Mouse (Mus musculus) C2C12 (cell line): ENCODE data around the gene Kitl. TPM values are rescaled to one million over a fixed set of nuclear protein-coding genes. Genes with fewer than 3 reads are reported as not detected.
A peak's percentile ranks its signal among the peaks of the same experiment; 100 is the strongest.

Experiments used
- H3K27me3 ChIP-seq: one replicate; pipeline ENCODE4 v1.6.1; 2011; ENCODE audit not compliant: control insufficient read depth, insufficient read depth, insufficient read length
- H3K36me3 ChIP-seq: one replicate; pipeline ENCODE4 v1.6.1; 2011; ENCODE audit not compliant: control insufficient read depth, insufficient read depth
- H3K4me3 ChIP-seq: one replicate; pipeline ENCODE4 v1.5.1; 2011; ENCODE audit warnings: mild to moderate bottlenecking, control low read depth; ENCODE audit not compliant: poor library complexity, insufficient read depth, severe bottlenecking
- H3K79me2 ChIP-seq: one replicate; pipeline ENCODE4 v1.6.1; 2011; ENCODE audit not compliant: control insufficient read depth, insufficient read depth
- H3K79me3 ChIP-seq: one replicate; pipeline ENCODE4 v1.6.1; 2011; ENCODE audit warnings: low read depth, control low read depth
- H3ac ChIP-seq: one replicate; pipeline ENCODE3; 2011; ENCODE audit warnings: low read depth; ENCODE audit not compliant: control insufficient read depth, insufficient read length
- CEBPB ChIP-seq: IDR thresholded peaks from one replicate; pipeline ENCODE4 v1.6.1; 2011; ENCODE audit warnings: low read depth, mild to moderate bottlenecking, control low read depth, moderate library complexity
- CTCF ChIP-seq: IDR thresholded peaks from one replicate; pipeline ENCODE4 v1.5.1; 2011; ENCODE audit not compliant: control insufficient read depth, insufficient read depth, insufficient read length
- FOSL1 ChIP-seq: IDR thresholded peaks from one replicate; pipeline ENCODE4 v1.8.0; 2011; ENCODE audit warnings: mild to moderate bottlenecking, low read length; ENCODE audit not compliant: poor library complexity, insufficient read depth, severe bottlenecking
- MAX ChIP-seq: IDR thresholded peaks from one replicate; pipeline ENCODE4 v1.6.1; 2011; ENCODE audit warnings: mild to moderate bottlenecking, control low read depth
- MYOD1 ChIP-seq: IDR thresholded peaks from one replicate; pipeline ENCODE4 v1.6.1; 2011; ENCODE audit warnings: low read depth; ENCODE audit not compliant: control insufficient read depth, insufficient read length
- MYOG ChIP-seq: IDR thresholded peaks from one replicate; pipeline ENCODE4 v1.6.1; 2011; ENCODE audit not compliant: control insufficient read depth, insufficient read length; ENCODE audit errors: extremely low read depth
- USF1 ChIP-seq: IDR thresholded peaks from one replicate; pipeline ENCODE4 v1.6.1; 2011; ENCODE audit warnings: low read depth, mild to moderate bottlenecking, control low read depth, moderate library complexity
- long read RNA-seq, 2 experiments: library from polyadenylated mRNA; unstranded; transcript quantifications; one replicate each; pipeline ENCODE4 v2.0.0; 2019 to 2020
- polyA plus RNA-seq: library from polyadenylated mRNA; unstranded; fragments of >200 nt; fragmentation: generic; extraction: Trizol; gene quantifications from one replicate; pipeline ENCODE4 v1.2.1, GENCODE M21; 2012; ENCODE audit warnings: missing spikeins

The Kitl gene
- polyA plus RNA-seq: 6.8 TPM
- long read RNA-seq, experiment 1, full-length matches to known transcripts: 6 of 7 reads
- long read RNA-seq, experiment 1, partial matches to known transcripts: 0 of 7 reads
- long read RNA-seq, experiment 1, other reads (novel, unspliced or antisense): 1 of 7 reads
- long read RNA-seq, experiment 2, full-length matches to known transcripts: 122 of 140 reads
- long read RNA-seq, experiment 2, partial matches to known transcripts: 1 of 140 reads
- long read RNA-seq, experiment 2, other reads (novel, unspliced or antisense): 17 of 140 reads

DNA sequence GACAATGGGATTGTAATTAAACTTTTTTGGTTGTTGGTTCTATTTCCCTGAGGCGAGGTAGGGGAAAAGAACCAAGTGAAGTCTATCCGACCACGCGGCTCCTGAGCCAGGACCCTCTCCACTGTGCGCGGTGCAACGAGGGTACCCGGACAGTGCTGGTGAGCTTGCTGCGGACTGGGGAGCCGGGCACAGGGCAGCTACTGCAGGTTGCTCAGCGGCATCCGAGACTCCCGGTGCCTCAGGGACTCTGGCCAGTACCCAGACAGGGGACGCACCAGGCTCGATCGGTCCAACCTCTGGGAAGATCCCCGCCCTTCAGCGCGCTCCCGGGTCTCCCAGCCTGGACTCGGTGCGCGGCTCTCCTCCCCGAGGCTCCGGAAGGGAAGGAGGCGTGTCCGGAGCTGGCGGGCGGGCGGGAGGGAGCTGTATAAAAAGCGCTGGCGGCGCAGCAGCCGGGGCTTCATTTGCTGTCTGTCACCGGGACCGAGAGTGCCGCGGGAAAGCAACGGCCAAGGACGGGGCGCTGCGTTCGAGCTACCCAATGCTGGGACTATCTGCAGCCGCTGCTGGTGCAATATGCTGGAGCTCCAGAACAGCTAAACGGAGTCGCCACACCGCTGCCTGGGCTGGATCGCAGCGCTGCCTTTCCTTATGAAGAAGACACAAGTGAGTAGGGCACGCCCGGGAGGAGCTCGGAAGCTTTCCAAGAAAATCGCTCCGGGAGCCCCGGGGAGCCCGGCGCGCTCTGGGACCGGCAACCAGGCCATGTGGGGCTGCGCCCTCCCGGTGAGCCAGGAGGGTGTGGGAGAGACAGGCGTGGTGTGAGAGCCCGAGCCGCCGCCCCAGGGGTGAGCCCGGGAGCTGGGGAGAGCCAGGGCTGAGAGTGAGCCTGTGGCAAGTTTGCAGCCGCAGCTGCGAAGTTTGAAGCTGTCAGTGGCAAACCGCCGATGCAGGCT lies at the start of gene Kitl:
Kitl (plus strand) TSS at position 261 of the 956 bp plus-strand sequence.
- Histone ChIP-seq H3K36me3 (no peaks in the 10 kb centered on the region), H3ac (peak within 1 kb of the TSS; percentile 68), H3K27me3 (no peaks in the 10 kb centered on the region), H3K79me2 (peaks cover 43% of the 10 kb centered on the region), H3K79me3 (peaks cover 13% of the 10 kb centered on the region), H3K4me3 (peak within 1 kb of the TSS; percentile 71)
- TF ChIP-seq USF1 (no peak), CTCF (no peak), CEBPB (no peak), MAX (no peak), FOSL1 (no peak), MYOD1 (no peak), MYOG (no peak)

DNA sequence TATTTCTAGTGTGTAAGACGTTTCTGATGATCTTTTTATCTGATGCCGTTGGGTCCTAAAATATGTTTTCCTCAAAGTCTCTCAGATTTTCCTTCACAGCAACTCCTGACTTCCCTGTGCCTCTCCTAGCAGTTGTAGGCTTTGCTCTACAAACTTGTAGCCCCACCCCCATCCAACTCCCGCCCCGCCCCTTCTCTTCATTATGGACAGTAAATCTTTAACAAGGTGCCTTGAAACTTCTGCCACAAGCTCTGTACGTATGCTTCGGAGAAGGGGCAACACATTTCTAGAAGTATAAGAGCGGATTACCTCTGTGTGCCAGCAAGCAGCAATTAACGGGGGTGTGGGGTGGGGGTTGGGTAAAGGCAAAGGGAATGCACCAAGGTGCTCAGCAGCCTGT lies 42.6 kb upstream of the Kitl start:
- Histone ChIP-seq H3K4me3 (no peak overlapping the region), H3K27me3 (no peaks in the 10 kb centered on the region), H3K79me2 (no peaks in the 10 kb centered on the region), H3ac (no peak overlapping the region), H3K36me3 (no peaks in the 10 kb centered on the region), H3K79me3 (no peaks in the 10 kb centered on the region)
- TF ChIP-seq CTCF (no peak), MAX (no peak), MYOG (no peak), CEBPB (no peak), FOSL1 (no peak), USF1 (no peak), MYOD1 (no peak)

- no peak for TF ChIP-seq MYOD1
- no peak for TF ChIP-seq MAX
- no peak for TF ChIP-seq USF1
- no peak for TF ChIP-seq MYOG
- no peak for TF ChIP-seq CEBPB
- TF ChIP-seq FOSL1: no peak
- TF ChIP-seq CTCF: no peak
- no peaks in the 10 kb centered on the region for H3K79me2 ChIP-seq
- H3K79me3 ChIP-seq: no peaks in the 10 kb centered on the region
- H3K4me3 ChIP-seq: no peak overlapping the region
- no peaks in the 10 kb centered on the region for H3K36me3 ChIP-seq
- no peaks in the 10 kb centered on the region for H3K27me3 ChIP-seq
- H3ac ChIP-seq: no peak overlapping the region
Measured at GRCm38 (mm10) chr10:99980096-99980495, 35.3 kb upstream of the Kitl start.

DNA sequence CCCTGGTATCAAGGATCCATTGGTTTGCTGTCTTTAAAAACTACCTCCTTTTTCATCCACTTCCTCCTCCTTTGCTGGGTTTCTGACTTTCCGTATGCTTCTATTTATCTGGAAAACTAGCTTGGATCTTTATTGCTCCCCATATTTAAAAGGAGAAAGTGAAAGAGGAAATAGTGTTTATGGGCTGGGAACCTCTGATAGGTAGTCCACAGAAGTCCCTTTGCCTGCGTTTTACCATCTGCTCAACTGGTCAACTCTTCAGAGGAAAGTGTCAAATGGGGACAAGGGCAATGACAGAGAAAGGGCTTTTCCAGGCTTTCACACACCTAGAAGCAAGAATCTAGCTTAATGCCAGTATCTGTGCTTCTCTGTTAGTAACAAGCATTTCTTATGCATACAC lies 34.5 kb upstream of the Kitl start:
- H3K79me3 ChIP-seq: no peaks in the 10 kb centered on the region
- no peaks in the 10 kb centered on the region for H3K27me3 ChIP-seq
- no peaks in the 10 kb centered on the region for H3K36me3 ChIP-seq
- TF ChIP-seq USF1: no peak
- TF ChIP-seq FOSL1: no peak
- TF ChIP-seq CTCF: no peak
- no peak for TF ChIP-seq MAX
- TF ChIP-seq MYOD1: no peak
- no peak for TF ChIP-seq MYOG
- TF ChIP-seq CEBPB: no peak
- H3K4me3 ChIP-seq: no peak overlapping the region
- no peaks in the 10 kb centered on the region for H3K79me2 ChIP-seq
- H3ac ChIP-seq: no peak overlapping the region

DNA sequence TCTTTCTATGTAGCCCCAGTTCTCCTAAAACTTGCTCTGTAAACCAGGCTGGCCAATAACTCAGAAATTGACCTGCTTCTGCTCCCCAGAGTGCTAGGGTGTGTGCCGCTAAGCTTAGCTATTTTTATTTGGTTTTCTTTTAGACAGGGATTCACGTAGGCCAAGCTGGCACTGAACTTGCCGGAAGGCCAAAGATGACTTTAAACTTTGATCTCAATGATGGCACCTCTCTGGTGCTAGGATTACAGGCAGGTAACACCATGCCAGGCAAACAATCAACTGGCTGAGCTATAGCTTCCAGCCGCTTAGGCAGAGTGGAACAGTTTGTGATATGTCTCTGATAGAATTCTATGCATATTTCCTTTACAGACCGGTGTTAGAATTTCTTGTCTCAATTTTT lies 33.5 kb upstream of the Kitl start:
- Histone ChIP-seq H3K36me3 (no peaks in the 10 kb centered on the region), H3ac (no peak overlapping the region), H3K79me3 (no peaks in the 10 kb centered on the region), H3K4me3 (no peak overlapping the region), H3K79me2 (no peaks in the 10 kb centered on the region), H3K27me3 (no peaks in the 10 kb centered on the region)
- TF ChIP-seq MYOD1 (no peak), USF1 (no peak), FOSL1 (no peak), MYOG (no peak)
